Comparison of ENCODE assay signal across 8 mouse cellular contexts in the genomic region with DNA sequence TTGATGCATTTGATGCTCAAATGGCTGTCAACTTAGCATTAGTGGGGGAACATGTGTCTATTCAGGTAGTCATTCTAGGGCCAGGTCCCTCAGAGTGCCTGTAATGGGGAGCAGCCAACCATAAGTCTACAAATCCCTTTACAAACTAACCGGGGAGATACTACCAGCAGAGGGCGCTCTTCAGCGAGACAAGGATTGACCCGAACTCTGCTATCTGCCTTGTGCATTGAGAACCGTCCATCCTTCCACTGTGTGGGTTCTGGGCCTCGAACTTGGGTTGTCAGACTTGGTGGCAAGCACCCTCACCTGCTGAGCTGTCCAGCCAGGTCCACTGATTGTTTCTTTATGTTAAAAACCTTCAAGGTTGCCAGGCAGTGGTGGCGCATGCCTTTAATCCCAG. TPM values are rescaled to one million over a fixed set of nuclear protein-coding genes. Genes with fewer than 3 reads are reported as not detected.
DNase-seq lines count a peak whose midpoint lies in the region; ATAC-seq and TF ChIP-seq lines count a peak whose summit lies in the region.

No protein-coding gene starts in this region.

- DNase-seq in forebrain, embryonic 10.5 days (ENCODE audit: extremely low spot score, low spot score) = peak; percentile 77
- DNase-seq in gastrocnemius, adult 18-20 months (ENCODE audit: low spot score) = peak; percentile 71
- peak; percentile 66 to 88 for DNase-seq in kidney, postnatal 36 days
- peak; percentile 86 for DNase-seq in lung, postnatal 14 days
- peak; percentile 58 for DNase-seq in spleen, adult 12 weeks (ENCODE audit: low spot score)

- no peak overlapping the region for H3K4me2 ChIP-seq in forebrain, embryonic 15.5 days (replicated peaks)

- WGBS in forebrain, embryonic 10.5 days = 24% methylated on average over 7 of the region's 7 CpGs
- WGBS in forebrain, embryonic 15.5 days = 20% methylated on average over 7 of the region's 7 CpGs

- no peak overlapping the region for H3K4me3 ChIP-seq in forebrain, embryonic 10.5 days
- H3K4me3 ChIP-seq in forebrain, embryonic 15.5 days = no peak overlapping the region
- 0 out of 2 replicates have a peak overlapping the region, but pooled peaks have one; percentile 10 for H3K4me3 ChIP-seq in ES-Bruce4 (ENCODE audit: low read depth, low read length)

- no peak for TF ChIP-seq POLR2A in ES-Bruce4 (IDR thresholded peaks at IDR 0.05; ENCODE audit: insufficient read depth, low read length)

- H3K4me1 ChIP-seq in forebrain, embryonic 10.5 days = peaks cover 13% of the 10 kb centered on the region
- peaks cover 3% of the 10 kb centered on the region; the same call in 1 of the 2 replicates for H3K4me1 ChIP-seq in forebrain, embryonic 15.5 days
- no peaks in the 10 kb centered on the region for H3K4me1 ChIP-seq in ES-Bruce4 (ENCODE audit: control insufficient read depth, insufficient read depth, low read length)

- H3K27ac ChIP-seq in forebrain, embryonic 10.5 days = no peak overlapping the region
- no peak overlapping the region for H3K27ac ChIP-seq in forebrain, embryonic 15.5 days (replicated peaks)
- H3K27ac ChIP-seq in ES-Bruce4 (ENCODE audit: insufficient read depth, low read length) = no peak overlapping the region

- H3K27me3 ChIP-seq in forebrain, embryonic 10.5 days (ENCODE audit: poor library complexity, severe bottlenecking) = 0 out of 2 replicates have a peak, but pooled peaks cover 8% of the 10 kb centered on the region
- H3K27me3 ChIP-seq in forebrain, embryonic 15.5 days = no peaks in the 10 kb centered on the region
- H3K27me3 ChIP-seq in ES-Bruce4 (ENCODE audit: control insufficient read depth, insufficient read depth, low read length, poor library complexity, severe bottlenecking) = no peaks in the 10 kb centered on the region

- TF ChIP-seq CTCF in ES-Bruce4 (IDR thresholded peaks at IDR 0.05; ENCODE audit: low read depth, low read length) = peak; percentile 83

- no peak for TF ChIP-seq EP300 in ES-Bruce4 (IDR thresholded peaks at IDR 0.05; ENCODE audit: insufficient read depth, low read depth, low read length)

- no peaks in the 10 kb centered on the region for H3K9me3 ChIP-seq in forebrain, embryonic 10.5 days
- H3K9me3 ChIP-seq in forebrain, embryonic 15.5 days = no peaks in the 10 kb centered on the region
- 0 out of 2 replicates have a peak, but pooled peaks cover 2% of the 10 kb centered on the region for H3K9me3 ChIP-seq in ES-Bruce4 (replicated peaks; ENCODE audit: control insufficient read depth, insufficient read depth, low read length, poor library complexity, severe bottlenecking)

- no peaks in the 10 kb centered on the region for H3K36me3 ChIP-seq in forebrain, embryonic 10.5 days (replicated peaks)
- H3K36me3 ChIP-seq in forebrain, embryonic 15.5 days = no peaks in the 10 kb centered on the region
- H3K36me3 ChIP-seq in ES-Bruce4 (ENCODE audit: control insufficient read depth, insufficient read depth, low read length, poor library complexity, severe bottlenecking) = no peaks in the 10 kb centered on the region

- no peak for ATAC-seq in forebrain, embryonic 15.5 days (replicated peaks)
- ATAC-seq in cerebellum, adult (ENCODE audit: insufficient number of reproducible peaks, low FRiP score, low TSS enrichment) = 0 out of 2 replicates have a peak, but pooled peaks have one; percentile 58

- H3K9ac ChIP-seq in forebrain, embryonic 15.5 days (replicated peaks) = no peak overlapping the region
- no peak overlapping the region for H3K9ac ChIP-seq in ES-Bruce4 (ENCODE audit: low read depth, poor library complexity, severe bottlenecking)

RNA-seq across cellular contexts. Expression of gene Fos, which starts 23.1 kb away (rescaled TPM):
- polyA plus RNA-seq in forebrain, embryonic 10.5 days (2016; fragmentation: Nextera tagmentation; extraction: Ambion mirVana) = 0.34 and 1.2 TPM in 2 replicates
- polyA plus RNA-seq in forebrain, embryonic 15.5 days (2015; fragmentation: Nextera tagmentation; extraction: Ambion mirVana) = 1.6 and 2.2 TPM in 2 replicates
- 4.8 and 7.3 TPM in 2 replicates for polyA plus RNA-seq in ES-Bruce4 (2011; ENCODE audit: insufficient read depth, insufficient read length, low read depth, missing spikeins)
- 10 to 100 TPM in 1 of 2 experiments, 1 to 10 TPM in 1; 6.5 to 69.9 TPM for total RNA-seq in gastrocnemius, adult 18-20 months (2021)
